Mouse (Mus musculus): ENCODE measurements around the gene Zic4. TPM values are rescaled to one million over a fixed set of nuclear protein-coding genes. Genes with fewer than 3 reads are reported as not detected.

Gene Zic4
- polyA plus RNA-seq, 1 experiment: 1.3 TPM

DNA sequence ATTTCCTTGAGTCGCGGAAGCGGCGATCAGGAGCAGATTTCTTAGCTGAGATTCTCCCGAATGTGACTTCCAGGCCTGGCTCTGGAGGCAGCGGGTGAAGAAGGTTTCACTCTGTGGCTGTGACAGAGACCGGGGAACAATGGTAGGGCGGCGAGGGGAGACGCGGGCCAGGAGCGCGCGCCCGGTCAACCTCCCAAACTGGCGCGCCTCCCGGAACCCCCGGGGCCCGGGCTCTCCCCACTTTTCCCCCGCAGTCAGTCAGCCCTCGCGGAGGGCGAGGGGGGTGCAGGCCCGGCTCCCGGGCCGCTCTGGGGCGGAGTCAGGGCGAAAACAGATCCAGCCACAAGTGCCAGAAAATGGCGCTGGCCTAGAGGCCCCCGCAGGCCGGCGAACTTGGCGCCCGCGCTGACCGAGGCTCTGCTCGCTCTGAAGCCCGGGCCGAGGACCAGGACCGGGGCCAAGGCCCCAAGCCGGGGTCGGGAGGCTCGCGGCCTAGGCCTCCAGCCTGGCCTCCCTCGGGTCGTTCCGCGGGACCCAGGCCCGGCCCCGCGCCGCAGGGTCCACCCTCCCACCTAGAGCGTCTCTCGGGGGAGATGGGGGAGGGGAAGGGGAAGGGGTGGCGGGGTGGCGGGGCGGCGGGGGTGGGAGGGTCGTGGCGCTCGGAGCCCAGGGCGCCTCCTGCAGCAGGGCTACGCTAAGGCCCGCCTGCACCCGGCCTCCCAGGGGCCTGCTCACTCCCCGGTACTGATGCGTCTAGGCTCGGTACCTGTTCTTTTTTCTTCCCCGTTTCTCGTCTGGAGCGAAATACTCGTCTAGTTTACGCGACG, 19.3 kb downstream of the Zic4 start:
- Histone ChIP-seq H3ac (ENCODE audit: control insufficient read depth, insufficient read length) (no peak overlapping the region), H3K79me2 (ENCODE audit: control insufficient read depth, insufficient read depth) (no peaks in the 10 kb centered on the region), H3K4me3 (no peak overlapping the region), H3K36me3 (ENCODE audit: control insufficient read depth, insufficient read depth) (no peaks in the 10 kb centered on the region), H3K27me3 (ENCODE audit: control insufficient read depth, insufficient read depth, insufficient read length) (no peaks in the 10 kb centered on the region), H3K4me2 (ENCODE audit: low read depth) (no peak overlapping the region)
- no peak for TF ChIP-seq TCF3 (IDR thresholded peaks at IDR 0.05; ENCODE audit: insufficient read length, low read depth)
- TF ChIP-seq TCF12 (IDR thresholded peaks at IDR 0.05; ENCODE audit: insufficient read depth, poor library complexity, severe bottlenecking): no peak
- TF ChIP-seq USF1 (IDR thresholded peaks at IDR 0.05; ENCODE audit: low read depth): no peak

DNA sequence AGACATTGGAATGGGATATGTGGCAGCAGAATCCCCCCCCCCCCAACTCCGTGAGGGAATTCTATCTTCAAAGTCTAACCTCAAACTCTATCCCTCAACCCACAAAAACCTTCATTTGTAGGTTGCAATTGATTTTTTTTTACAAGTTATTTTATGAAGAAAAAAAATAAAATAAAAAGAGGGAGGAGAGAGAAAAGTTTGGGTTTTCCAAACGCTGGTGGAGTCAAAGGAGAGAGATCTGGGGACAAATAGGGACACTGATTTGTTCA, 19.8 kb downstream of the Zic4 start:
- Histone ChIP-seq H3K36me3 (ENCODE audit: control insufficient read depth, insufficient read depth) (no peaks in the 10 kb centered on the region), H3ac (ENCODE audit: control insufficient read depth, insufficient read length) (no peak overlapping the region), H3K4me2 (ENCODE audit: low read depth) (no peak overlapping the region), H3K79me2 (ENCODE audit: control insufficient read depth, insufficient read depth) (no peaks in the 10 kb centered on the region), H3K4me3 (no peak overlapping the region), H3K27me3 (ENCODE audit: control insufficient read depth, insufficient read depth, insufficient read length) (no peaks in the 10 kb centered on the region)
- TF ChIP-seq CEBPB (IDR thresholded peaks at IDR 0.05; ENCODE audit: insufficient read depth, poor library complexity, severe bottlenecking): no peak
- no peak for TF ChIP-seq MYOG (IDR thresholded peaks at IDR 0.05; ENCODE audit: control insufficient read depth in 1 of 3, insufficient read depth in 1 of 3, insufficient read length in 2 of 3, low read depth in 2 of 3)
- no peak for TF ChIP-seq USF1 (IDR thresholded peaks at IDR 0.05; ENCODE audit: low read depth)

- no peaks in the 10 kb centered on the region for H3K79me2 ChIP-seq (ENCODE audit: control insufficient read depth, insufficient read depth)
- no peak for TF ChIP-seq E2F4 (IDR thresholded peaks at IDR 0.05; ENCODE audit: insufficient read depth)
- no peak for TF ChIP-seq POLR2AphosphoS2 (IDR thresholded peaks at IDR 0.05; ENCODE audit: insufficient read length, low read depth)
- TF ChIP-seq MYOD1 (IDR thresholded peaks at IDR 0.05; ENCODE audit: control insufficient read depth in 1 of 3, insufficient read length in 2 of 3, low read depth in 2 of 3): no peak
- no peak for TF ChIP-seq REST (IDR thresholded peaks at IDR 0.05; ENCODE audit: insufficient read depth, insufficient read length)
- H3K4me3 ChIP-seq: no peak overlapping the region
- no peaks in the 10 kb centered on the region for H3K36me3 ChIP-seq (ENCODE audit: control insufficient read depth, insufficient read depth)
- H3K27me3 ChIP-seq (ENCODE audit: control insufficient read depth, insufficient read depth, insufficient read length): no peaks in the 10 kb centered on the region
- no peak overlapping the region for H3ac ChIP-seq (ENCODE audit: control insufficient read depth, insufficient read length)
- no peak overlapping the region for H3K4me2 ChIP-seq (ENCODE audit: low read depth)
Observed at GRCm38 (mm10) chr9:91382471-91383255, 20.4 kb downstream of the Zic4 start.

DNA sequence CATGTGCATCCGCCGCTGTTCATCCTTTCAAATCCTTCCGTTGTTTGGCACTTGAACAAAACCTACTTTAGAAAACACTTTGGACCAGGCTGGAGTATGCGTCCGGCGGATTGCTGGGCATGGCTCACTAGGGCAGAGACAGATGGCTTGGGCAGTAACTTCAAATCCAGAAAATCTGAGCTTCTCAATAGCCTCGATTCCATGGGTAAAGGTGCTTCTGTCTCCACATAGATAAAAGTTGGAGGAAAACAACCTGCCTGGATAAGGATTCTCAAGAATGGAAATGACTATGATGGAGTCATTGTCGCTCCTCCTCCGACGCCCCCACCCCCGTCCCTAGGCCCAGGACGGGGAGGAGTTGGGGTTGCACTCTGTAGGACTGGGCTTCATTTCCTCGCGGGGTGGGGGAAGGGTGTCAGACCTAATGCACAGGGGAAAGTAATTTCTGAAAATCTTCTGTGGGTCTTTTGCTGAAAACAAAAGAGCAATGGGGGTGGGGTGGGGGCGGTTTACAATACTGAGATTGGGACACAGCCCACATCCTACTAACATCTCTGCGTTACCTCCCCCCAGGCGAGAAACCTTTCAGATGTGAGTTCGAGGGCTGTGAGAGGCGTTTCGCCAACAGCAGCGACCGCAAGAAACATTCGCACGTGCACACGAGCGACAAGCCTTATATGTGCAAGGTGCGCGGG, 21.4 kb downstream of the Zic4 start:
- Histone ChIP-seq H3ac (ENCODE audit: control insufficient read depth, insufficient read length) (no peak overlapping the region), H3K27me3 (ENCODE audit: control insufficient read depth, insufficient read depth, insufficient read length) (no peaks in the 10 kb centered on the region), H3K79me2 (ENCODE audit: control insufficient read depth, insufficient read depth) (no peaks in the 10 kb centered on the region), H3K4me2 (ENCODE audit: low read depth) (no peak overlapping the region), H3K36me3 (ENCODE audit: control insufficient read depth, insufficient read depth) (no peaks in the 10 kb centered on the region), H3K4me3 (no peak overlapping the region)
- TF ChIP-seq MYOD1 (IDR thresholded peaks at IDR 0.05; ENCODE audit: control insufficient read depth in 1 of 3, insufficient read length in 2 of 3, low read depth in 2 of 3) (no peak), MAX (IDR thresholded peaks at IDR 0.05; ENCODE audit: low read depth) (no peak), REST (IDR thresholded peaks at IDR 0.05; ENCODE audit: insufficient read depth, insufficient read length) (no peak), TCF3 (IDR thresholded peaks at IDR 0.05; ENCODE audit: insufficient read length, low read depth) (no peak), MYOG (IDR thresholded peaks at IDR 0.05; ENCODE audit: control insufficient read depth in 1 of 3, insufficient read depth in 1 of 3, insufficient read length in 2 of 3, low read depth in 2 of 3) (no peak), POLR2AphosphoS2 (IDR thresholded peaks at IDR 0.05; ENCODE audit: insufficient read length, low read depth) (no peak), CEBPB (IDR thresholded peaks at IDR 0.05; ENCODE audit: insufficient read depth, poor library complexity, severe bottlenecking) (no peak), USF1 (IDR thresholded peaks at IDR 0.05; ENCODE audit: low read depth) (no peak), SRF (IDR thresholded peaks at IDR 0.05; ENCODE audit: control insufficient read depth, insufficient read length, low read depth) (no peak), TCF12 (IDR thresholded peaks at IDR 0.05; ENCODE audit: insufficient read depth, poor library complexity, severe bottlenecking) (no peak), E2F4 (IDR thresholded peaks at IDR 0.05; ENCODE audit: insufficient read depth) (no peak), POLR2A (IDR thresholded peaks at IDR 0.05; ENCODE audit: insufficient read length, low read depth) (no peak)

DNA sequence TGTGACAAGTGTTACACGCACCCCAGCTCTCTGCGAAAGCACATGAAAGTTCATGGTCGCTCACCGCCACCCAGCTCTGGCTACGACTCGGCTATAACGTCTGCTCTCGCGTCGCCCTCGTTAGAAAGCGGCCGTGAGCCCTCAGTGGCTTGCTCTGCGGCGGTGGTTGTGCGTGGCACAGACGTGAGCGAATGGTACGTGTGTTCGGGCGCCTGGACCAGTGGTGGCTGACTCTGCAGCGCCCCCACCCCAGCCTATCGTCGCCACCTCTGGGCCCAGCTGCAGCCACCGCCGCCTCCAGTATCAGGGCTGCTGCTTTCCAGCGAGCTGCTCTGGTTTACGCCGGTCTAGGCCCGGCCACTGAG, 21.9 kb downstream of the Zic4 start:
- Histone ChIP-seq H3K79me2 (ENCODE audit: control insufficient read depth, insufficient read depth) (no peaks in the 10 kb centered on the region), H3K36me3 (ENCODE audit: control insufficient read depth, insufficient read depth) (no peaks in the 10 kb centered on the region), H3K4me3 (no peak overlapping the region), H3K27me3 (ENCODE audit: control insufficient read depth, insufficient read depth, insufficient read length) (no peaks in the 10 kb centered on the region), H3ac (ENCODE audit: control insufficient read depth, insufficient read length) (no peak overlapping the region), H3K4me2 (ENCODE audit: low read depth) (no peak overlapping the region)
- no peak for TF ChIP-seq USF1 (IDR thresholded peaks at IDR 0.05; ENCODE audit: low read depth)
- TF ChIP-seq MYOD1 (IDR thresholded peaks at IDR 0.05; ENCODE audit: control insufficient read depth in 1 of 3, insufficient read length in 2 of 3, low read depth in 2 of 3): no peak
- no peak for TF ChIP-seq SRF (IDR thresholded peaks at IDR 0.05; ENCODE audit: control insufficient read depth, insufficient read length, low read depth)
- TF ChIP-seq REST (IDR thresholded peaks at IDR 0.05; ENCODE audit: insufficient read depth, insufficient read length): no peak
- no peak for TF ChIP-seq TCF12 (IDR thresholded peaks at IDR 0.05; ENCODE audit: insufficient read depth, poor library complexity, severe bottlenecking)
- TF ChIP-seq MAX (IDR thresholded peaks at IDR 0.05; ENCODE audit: low read depth): no peak
- no peak for TF ChIP-seq POLR2AphosphoS2 (IDR thresholded peaks at IDR 0.05; ENCODE audit: insufficient read length, low read depth)
- TF ChIP-seq MYOG (IDR thresholded peaks at IDR 0.05; ENCODE audit: control insufficient read depth in 1 of 3, insufficient read depth in 1 of 3, insufficient read length in 2 of 3, low read depth in 2 of 3): no peak
- TF ChIP-seq POLR2A (IDR thresholded peaks at IDR 0.05; ENCODE audit: insufficient read length, low read depth): no peak
- TF ChIP-seq CEBPB (IDR thresholded peaks at IDR 0.05; ENCODE audit: insufficient read depth, poor library complexity, severe bottlenecking): no peak
- no peak for TF ChIP-seq E2F4 (IDR thresholded peaks at IDR 0.05; ENCODE audit: insufficient read depth)
- TF ChIP-seq TCF3 (IDR thresholded peaks at IDR 0.05; ENCODE audit: insufficient read length, low read depth): no peak

All from myocyte (in vitro differentiated cells).